In genomic region chr9:87730271-87730960, GRCm38 (mm10) we compare ENCODE assay signal across 8 mouse cellular contexts. TPM values are rescaled to one million over a fixed set of nuclear protein-coding genes. Genes with fewer than 3 reads are reported as not detected.
DNase-seq lines count a peak whose midpoint lies in the region.

No protein-coding gene starts in this region.

- DNase-seq in adrenal gland, adult (ENCODE audit: inconsistent age in 2 of 2, low spot score in 1 of 2) = peak; percentile 24 to 73
- DNase-seq in adrenal gland, adult 8-10 months = no peak
- peak; percentile 31 for DNase-seq in ovary, postnatal 36 days (ENCODE audit: low spot score)
- DNase-seq in ovary, adult 18-20 months (ENCODE audit: low spot score) = no peak
- peak; percentile 53 for DNase-seq in gastrocnemius, postnatal 10 days
- DNase-seq in kidney, postnatal 14 days = peak; percentile 24
- DNase-seq in neural tube, embryonic 10.5 days (ENCODE audit: extremely low spot score, low spot score) = peak; percentile 85
- DNase-seq in frontal cortex, postnatal 14 days (ENCODE audit: low spot score in 2 of 2) = no peak

RNA-seq across cellular contexts. Expression of gene Tbx18, which starts 0.6 kb away (rescaled TPM):
- total RNA-seq in adrenal gland, adult 8-10 months (2022) = 1 to 10 TPM in 3 of 4 experiments, under 1 TPM in 1; 0.90 to 2.0 (median 1.1) TPM
- total RNA-seq in gastrocnemius, postnatal 10 days (2021) = 1 to 10 TPM; 2.7 to 3.7 TPM

Comparison
In these comparisons a context has a peak if more than half of its experiments do, and no peak if none do; other contexts are left out.
1. DNase-seq: peak in adrenal gland, adult (2 of 2), ovary, postnatal 36 days (single experiment), gastrocnemius, postnatal 10 days (single experiment), kidney, postnatal 14 days (single experiment) and neural tube, embryonic 10.5 days (single experiment); none in adrenal gland, adult 8-10 months (single experiment), ovary, adult 18-20 months (single experiment) and frontal cortex, postnatal 14 days (0 of 2).